Mouse (Mus musculus): ENCODE data around the gene Sipa1l1.

GRCm38 (mm10) chr12:82263443-82263842, 94.3 kb downstream of the Sipa1l1 start:
- TF ChIP-seq CTCF (IDR thresholded peaks at IDR 0.05; ENCODE audit: low read depth, low read length) (no peak), POLR2A (IDR thresholded peaks at IDR 0.05; ENCODE audit: borderline replicate concordance, low read depth, low read length) (no peak)

Measured in bone marrow macrophage, adult 2 months (primary cell).